Mouse (Mus musculus): ENCODE data around the gene Rrp1. TPM values are rescaled to one million over a fixed set of nuclear protein-coding genes. Genes with fewer than 3 reads are reported as not detected.
A peak's percentile ranks its signal among the peaks of the same experiment; 100 is the strongest.

Rrp1 gene
- total and polyA plus RNA-seq, 3 experiments = 273 to 417 TPM; not detected in 1

GRCm38 (mm10) chr10:78358266-78358665 is 54.6 kb downstream of the Rrp1 start:
- DNase-seq (ENCODE audit: low read depth, low spot score) = no peak
- Histone ChIP-seq H3K27ac (ENCODE audit: control insufficient read depth, low read depth, low read length) (no peak overlapping the region), H3K4me1 (ENCODE audit: control insufficient read depth in 1 of 2, insufficient read depth in 2 of 2, low read length in 2 of 2) (no peaks in the 10 kb centered on the region; a peak in 1 of 4 replicates), H3K36me3 (ENCODE audit: control insufficient read depth in 1 of 2, insufficient read depth in 2 of 2, low read length in 2 of 2) (no peaks in the 10 kb centered on the region; a peak in 1 of 4 replicates), H3K9me3 (replicated peaks; ENCODE audit: insufficient read depth, low read length) (no peaks in the 10 kb centered on the region), H3K79me2 (ENCODE audit: control insufficient read depth, insufficient read depth, low read length, poor library complexity) (no peaks in the 10 kb centered on the region), H3K27me3 (ENCODE audit: control insufficient read depth in 1 of 2, insufficient read depth in 2 of 2, low read length in 2 of 2) (peaks cover 3 to 11% of the 10 kb centered on the region in 2 experiments; a peak in 3 of 4 replicates), H3K4me3 (ENCODE audit: control insufficient read depth in 1 of 2, insufficient read depth in 1 of 2, low read depth in 2 of 2, low read length in 2 of 2) (no peak overlapping the region), H3K9ac (ENCODE audit: control insufficient read depth, low read depth, low read length, poor library complexity, severe bottlenecking) (no peak overlapping the region)
- TF ChIP-seq USF2 (IDR thresholded peaks at IDR 0.05; ENCODE audit: borderline replicate concordance in 1 of 2, insufficient read depth in 1 of 2, low read depth in 1 of 2, low read length in 2 of 2) (no peak), POLR2AphosphoS5 (IDR thresholded peaks at IDR 0.05; ENCODE audit: borderline replicate concordance, low read depth, low read length) (no peak), POLR2A (IDR thresholded peaks at IDR 0.05; ENCODE audit: control insufficient read depth in 1 of 2, insufficient read depth in 1 of 2, low read depth in 1 of 2, low read length in 2 of 2, poor library complexity in 1 of 2) (no peak), ZKSCAN1 (IDR thresholded peaks at IDR 0.05; ENCODE audit: low read depth, low read length) (no peak), MAZ (IDR thresholded peaks at IDR 0.05; ENCODE audit: low read depth, low read length) (no peak), KAT2A (conservative IDR thresholded peaks at IDR 0.05; ENCODE audit: low read depth, low read length) (no peak), TBP (IDR thresholded peaks at IDR 0.05; ENCODE audit: low read depth, low read length) (no peak), GATA1 (IDR thresholded peaks at IDR 0.05; ENCODE audit: low read depth, low read length) (no peak), HCFC1 (IDR thresholded peaks at IDR 0.05; ENCODE audit: low read depth, low read length) (no peak), MYB (IDR thresholded peaks at IDR 0.05; ENCODE audit: low read depth, low read length) (no peak), MXI1 (IDR thresholded peaks at IDR 0.05; ENCODE audit: low read depth, low read length) (no peak)

GRCm38 (mm10) chr10:78357742-78358141 is 55.1 kb downstream of the Rrp1 start:
- H3K4me1 ChIP-seq (ENCODE audit: control insufficient read depth in 1 of 2, insufficient read depth in 2 of 2, low read length in 2 of 2) = no peaks in the 10 kb centered on the region; a peak in 1 of 4 replicates
- no peaks in the 10 kb centered on the region for H3K9me3 ChIP-seq (replicated peaks; ENCODE audit: insufficient read depth, low read length)
- TF ChIP-seq MEF2A (IDR thresholded peaks at IDR 0.05; ENCODE audit: extremely low read depth, insufficient replicate concordance, low read depth, low read length, poor library complexity, severe bottlenecking) (0 out of 2 replicates have a peak, but pooled peaks have one; percentile 18), RAD21 (IDR thresholded peaks at IDR 0.05; ENCODE audit: low read depth, low read length) (no peak), MYB (IDR thresholded peaks at IDR 0.05; ENCODE audit: low read depth, low read length) (no peak), MXI1 (IDR thresholded peaks at IDR 0.05; ENCODE audit: low read depth, low read length) (no peak), EP300 (IDR thresholded peaks at IDR 0.05; ENCODE audit: low read depth in 1 of 2, low read length in 2 of 2) (0 out of 4 replicates have a peak, but pooled peaks of 1 of the 2 experiments have one; percentile 8)
- H3K79me2 ChIP-seq (ENCODE audit: control insufficient read depth, insufficient read depth, low read length, poor library complexity) = no peaks in the 10 kb centered on the region
- H3K9ac ChIP-seq (ENCODE audit: control insufficient read depth, low read depth, low read length, poor library complexity, severe bottlenecking) = no peak overlapping the region
- H3K27ac ChIP-seq (ENCODE audit: control insufficient read depth, low read depth, low read length) = no peak overlapping the region
- peak; percentile 15 for DNase-seq (ENCODE audit: low read depth, low spot score)
- H3K4me3 ChIP-seq (ENCODE audit: control insufficient read depth in 1 of 2, insufficient read depth in 1 of 2, low read depth in 2 of 2, low read length in 2 of 2) = no peak overlapping the region
- no peaks in the 10 kb centered on the region; a peak in 1 of 4 replicates for H3K36me3 ChIP-seq (ENCODE audit: control insufficient read depth in 1 of 2, insufficient read depth in 2 of 2, low read length in 2 of 2)
- peaks cover 3 to 11% of the 10 kb centered on the region in 2 experiments; a peak in 3 of 4 replicates for H3K27me3 ChIP-seq (ENCODE audit: control insufficient read depth in 1 of 2, insufficient read depth in 2 of 2, low read length in 2 of 2)
